Mouse (Mus musculus) frontal cortex, postnatal 10 days (tissue): ENCODE results near the gene Cd151.

Source experiments
- DNase-seq, 2 experiments: peaks; one replicate each; pipeline ENCODE4 v3.0.0; 2022; ENCODE audit warnings: low spot score in 2 of 2, mixed read lengths in 1 of 2

Cd151 gene

DNA sequence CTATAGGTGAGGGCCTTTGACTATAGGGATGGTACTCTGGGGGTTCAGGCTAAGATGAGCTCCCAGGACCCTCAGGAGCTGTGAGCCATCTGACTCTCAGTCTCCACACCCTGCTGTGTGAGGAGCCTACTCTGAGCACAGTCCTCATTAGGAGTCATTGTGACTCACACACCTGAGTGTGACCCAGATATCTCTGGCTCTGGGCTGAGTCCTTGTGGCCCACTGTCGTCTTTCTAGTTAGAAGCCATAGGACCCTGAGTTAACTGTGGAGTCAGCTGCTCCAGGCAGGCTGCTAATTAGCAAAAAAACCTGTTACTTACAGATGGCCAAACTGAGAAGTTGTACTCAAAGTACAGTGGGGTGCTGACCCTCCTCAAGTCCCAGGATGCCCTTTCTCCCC is 26.5 kb downstream of the Cd151 start:
- no peak for DNase-seq

DNA sequence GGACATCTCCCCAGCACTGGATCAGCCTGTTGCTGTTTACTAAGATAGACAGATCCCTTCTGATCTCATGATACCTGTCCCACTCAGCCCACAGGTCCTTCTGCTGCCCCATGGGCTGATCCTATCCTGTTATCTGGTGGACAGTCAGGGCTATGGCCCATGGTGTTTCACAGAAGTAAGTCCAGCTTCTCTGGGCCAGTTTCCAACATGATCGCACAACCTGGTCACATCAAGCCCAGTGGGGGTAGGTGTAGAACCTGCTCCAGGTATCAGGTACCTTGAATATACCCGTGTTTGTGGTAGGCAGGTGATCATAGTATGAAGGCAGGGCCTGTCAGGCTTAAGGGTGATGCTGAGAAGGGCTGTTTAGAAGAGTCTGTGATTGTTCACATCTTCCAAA is 28.2 kb downstream of the Cd151 start:
- DNase-seq: no peak

DNA sequence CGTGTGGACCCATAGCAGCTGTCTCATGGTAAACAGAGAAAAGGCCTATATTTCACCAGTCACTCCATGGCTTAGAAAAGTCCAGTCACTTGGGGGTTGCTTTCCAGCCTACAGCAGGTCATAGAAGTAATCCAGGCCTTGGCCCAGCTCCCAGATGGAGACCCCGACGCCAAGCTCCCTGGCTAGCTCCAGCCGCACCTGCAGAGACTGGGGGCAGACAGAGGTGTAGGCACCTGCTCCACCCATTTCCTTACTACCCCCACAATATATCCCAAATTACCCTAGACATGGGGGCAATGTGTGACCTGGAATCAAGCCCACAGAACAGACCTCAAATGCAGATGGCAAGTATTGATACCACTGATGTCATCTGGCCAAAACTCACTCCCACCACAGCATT is 28.7 kb downstream of the Cd151 start:
- no peak for DNase-seq

DNA sequence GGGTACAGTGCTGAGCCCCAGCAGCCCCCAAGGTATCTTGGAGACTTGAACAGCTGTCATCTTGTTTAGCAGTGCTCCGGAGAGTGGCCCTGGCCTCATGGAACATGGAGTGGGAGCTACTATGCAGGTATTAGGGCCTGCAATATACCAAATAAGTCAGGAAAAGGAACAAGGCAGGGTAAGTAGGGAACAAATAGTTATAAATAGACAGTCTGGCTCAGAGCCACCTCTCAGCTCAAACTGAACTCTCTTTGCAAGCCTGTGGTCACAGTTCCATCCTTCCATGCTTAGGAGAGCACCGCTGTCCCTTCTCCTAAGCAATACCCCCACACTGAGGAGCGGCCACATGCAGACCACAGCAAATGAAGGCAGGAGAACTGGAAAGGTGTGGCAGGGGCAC is 30.4 kb downstream of the Cd151 start:
- DNase-seq: no peak

GRCm38 (mm10) chr7:141501820-141502555 is 34.8 kb downstream of the Cd151 start:
- DNase-seq: no peak

GRCm38 (mm10) chr7:141502556-141502905 is 35.3 kb downstream of the Cd151 start:
- DNase-seq: no peak

- no peak for DNase-seq
These were observed 39.1 kb downstream of the Cd151 start for GRCm38 (mm10) chr7:141506278-141506677.

DNA sequence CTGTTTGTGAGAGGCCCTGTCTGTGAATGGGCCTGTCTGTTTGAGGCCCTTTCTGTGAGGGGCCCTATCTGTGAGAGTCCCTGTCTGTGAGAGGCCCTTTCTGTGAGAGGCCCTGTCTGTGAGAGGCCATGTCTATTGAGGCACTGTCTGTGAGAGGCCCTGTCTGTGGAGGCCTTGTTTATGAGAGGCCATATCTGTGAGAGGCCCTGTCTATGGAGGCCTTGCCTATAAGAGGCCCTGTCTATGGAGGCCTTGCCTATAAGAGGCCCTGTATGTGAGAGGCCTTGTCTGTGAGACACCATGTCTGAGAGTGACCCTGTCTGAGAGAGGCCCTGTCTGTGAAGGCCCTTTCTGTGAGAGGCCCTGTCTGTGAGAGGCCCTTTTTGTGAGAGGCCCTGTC is 41.0 kb downstream of the Cd151 start:
- DNase-seq: no peak

GRCm38 (mm10) chr7:141510196-141510595 is 43.0 kb downstream of the Cd151 start:
- DNase-seq: no peak

DNA sequence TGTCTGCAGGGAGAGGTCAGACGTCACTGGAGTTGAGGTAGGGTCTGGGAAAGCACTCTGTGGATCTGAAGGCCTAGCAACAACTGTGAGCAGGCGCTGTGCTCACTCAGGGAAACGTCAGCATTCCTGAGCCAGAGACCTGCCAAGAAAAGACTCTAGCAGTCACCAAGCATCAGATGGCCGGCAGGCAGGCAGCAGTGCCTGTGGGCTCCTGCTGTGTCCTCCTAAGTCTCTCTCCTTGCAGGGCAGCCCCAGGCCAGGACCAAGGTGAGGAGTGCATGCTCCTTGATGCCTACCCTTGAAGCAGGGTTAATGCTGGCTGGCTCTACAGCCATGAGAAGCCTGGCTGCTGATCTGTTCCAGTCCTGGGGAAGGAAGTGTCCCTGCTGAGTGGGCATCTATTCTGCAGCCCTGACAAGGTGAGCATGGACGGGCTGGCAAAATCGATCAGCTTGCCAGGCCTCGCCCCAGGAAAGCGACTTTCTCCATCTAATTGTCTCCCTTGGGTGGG is 43.5 kb downstream of the Cd151 start:
- no peak for DNase-seq

DNA sequence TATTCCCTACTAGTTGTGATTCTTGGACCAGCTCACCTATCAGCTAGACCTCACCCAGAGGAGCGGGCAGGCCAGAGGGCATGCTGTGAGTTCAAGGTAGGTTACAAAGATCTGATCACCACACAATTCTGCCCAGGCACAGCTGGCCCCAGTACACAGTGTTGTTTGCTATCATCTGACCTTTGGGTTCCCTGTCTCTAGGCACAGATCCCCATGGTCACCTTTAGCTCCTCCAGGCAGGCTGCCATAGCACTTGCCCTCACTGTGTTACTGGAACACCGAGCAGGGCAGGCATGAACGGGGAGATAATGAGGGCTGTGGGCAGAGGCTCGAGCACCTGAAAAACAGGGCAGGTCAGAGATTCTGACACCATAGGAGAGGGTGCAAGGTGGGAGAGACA is 50.4 kb downstream of the Cd151 start:
- DNase-seq: no peak

DNA sequence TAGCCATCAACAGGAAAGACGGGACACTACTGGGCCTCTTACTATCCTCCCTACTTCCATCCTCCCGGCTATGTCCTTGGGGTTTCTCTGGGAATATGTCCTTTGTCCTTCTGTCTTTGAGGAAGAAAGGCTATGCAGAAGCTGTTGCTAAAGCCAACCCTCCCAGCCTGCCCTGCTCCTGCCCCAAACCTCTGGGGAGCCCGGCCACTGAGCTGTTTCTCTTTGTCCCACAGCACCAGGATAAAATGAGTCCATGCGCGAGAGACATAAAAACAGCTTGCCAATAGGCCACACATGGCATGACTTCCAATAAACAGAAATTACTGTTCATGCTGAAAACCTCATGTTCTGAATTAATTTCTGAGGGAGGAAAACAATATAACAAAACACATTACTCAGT is 51.1 kb downstream of the Cd151 start:
- no peak for DNase-seq

DNA sequence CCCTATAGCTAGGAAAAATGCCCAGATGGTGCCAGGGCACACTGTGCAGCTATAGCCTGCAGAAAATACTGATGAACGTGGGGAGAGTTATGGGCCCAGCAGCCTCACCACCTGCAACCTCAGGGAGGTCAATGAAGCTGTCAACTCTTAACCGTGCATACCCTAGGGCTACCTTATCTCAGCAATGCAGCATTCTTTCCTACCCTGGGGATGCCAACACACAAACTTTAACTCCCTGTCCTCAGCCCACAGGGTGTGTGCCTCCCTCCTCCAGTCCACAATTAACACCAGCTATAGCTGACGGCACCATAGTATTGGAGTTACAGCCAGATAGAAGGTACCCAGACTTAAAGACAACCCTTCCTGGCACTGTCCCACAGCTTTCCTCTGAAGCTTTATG is 51.7 kb downstream of the Cd151 start:
- DNase-seq: no peak

GRCm38 (mm10) chr7:141519795-141520194 is 52.6 kb downstream of the Cd151 start:
- no peak for DNase-seq
